Mouse (Mus musculus): ENCODE data around the gene Lats2. TPM values are rescaled to one million over a fixed set of nuclear protein-coding genes. Genes with fewer than 3 reads are reported as not detected.
"Not testable (repeated sequence)": the region's sequence is repeated elsewhere in the genome, so short reads cannot be mapped to it uniquely, and the experiment has no call there.

Lats2 gene
- polyA plus RNA-seq, 1 experiment from 2014 or later: 20.3 TPM

- H3K27me3 ChIP-seq: no peaks in the 10 kb centered on the region
- 89% methylated on average over 8 of the region's 8 CpGs for WGBS
- no peak overlapping the region for H3K9ac ChIP-seq
- H3K27ac ChIP-seq: no peak overlapping the region
- no peaks in the 10 kb centered on the region; the same call in 1 of the 2 replicates for H3K4me1 ChIP-seq (replicated peaks)
- no peak overlapping the region for H3K4me3 ChIP-seq
- ATAC-seq (replicated peaks; ENCODE audit: insufficient number of reproducible peaks, insufficient read depth, low FRiP score, low read depth): no peak
- H3K36me3 ChIP-seq: peaks cover 80% of the 10 kb centered on the region
- H3K4me2 ChIP-seq: no peak overlapping the region
- no peaks in the 10 kb centered on the region for H3K9me3 ChIP-seq (replicated peaks)
Measured at GRCm38 (mm10) chr14:57695550-57695949, 62.6 kb downstream of the Lats2 start.

GRCm38 (mm10) chr14:57694246-57694645 lies 63.9 kb downstream of the Lats2 start:
- no peaks in the 10 kb centered on the region for H3K27me3 ChIP-seq
- H3K4me3 ChIP-seq: no peak overlapping the region
- no peaks in the 10 kb centered on the region; the same call in 1 of the 2 replicates for H3K4me1 ChIP-seq (replicated peaks)
- no peak for ATAC-seq (replicated peaks; ENCODE audit: insufficient number of reproducible peaks, insufficient read depth, low FRiP score, low read depth)
- H3K9ac ChIP-seq: no peak overlapping the region
- no peak overlapping the region for H3K4me2 ChIP-seq
- peaks cover 77% of the 10 kb centered on the region for H3K36me3 ChIP-seq
- H3K9me3 ChIP-seq (replicated peaks): no peaks in the 10 kb centered on the region
- WGBS: 87% methylated on average over 16 of the region's 16 CpGs
- no peak overlapping the region for H3K27ac ChIP-seq

- WGBS: 79% methylated on average over 17 of the region's 17 CpGs
- no peaks in the 10 kb centered on the region for H3K27me3 ChIP-seq
Measured at GRCm38 (mm10) chr14:57692517-57693130, 65.6 kb downstream of the Lats2 start.

DNA sequence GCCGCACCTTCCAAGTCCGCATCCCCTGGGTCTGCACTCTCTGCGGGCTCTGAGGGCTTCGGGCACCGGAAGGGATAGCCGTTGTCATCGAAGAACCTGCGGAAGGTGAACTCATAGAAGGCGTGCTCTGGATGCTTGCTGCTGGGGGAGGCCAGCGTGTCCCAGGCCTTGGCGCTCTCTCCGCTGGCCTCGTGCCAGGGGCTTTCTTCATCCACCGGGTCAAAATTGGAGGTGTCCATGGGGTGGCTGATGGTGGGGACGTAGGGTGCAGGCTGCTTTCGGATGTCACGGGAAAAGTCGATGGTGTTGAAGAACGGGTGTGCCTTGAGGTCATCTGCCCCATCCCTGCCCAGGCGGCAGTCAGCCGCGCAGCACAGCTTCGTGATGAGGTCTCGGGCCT lies 66.9 kb downstream of the Lats2 start:
- Histone ChIP-seq H3K36me3 (peaks cover 64% of the 10 kb centered on the region), H3K4me1 (replicated peaks) (no peaks in the 10 kb centered on the region; the same call in 1 of the 2 replicates), H3K9ac (no peak overlapping the region), H3K9me3 (replicated peaks) (no peaks in the 10 kb centered on the region), H3K27me3 (no peaks in the 10 kb centered on the region), H3K4me3 (no peak overlapping the region), H3K27ac (no peak overlapping the region), H3K4me2 (no peak overlapping the region)
- 0 out of 2 replicates have a peak, but pooled peaks have one; percentile 39 for ATAC-seq (replicated peaks; ENCODE audit: insufficient number of reproducible peaks, insufficient read depth, low FRiP score, low read depth)
- WGBS: 89% methylated on average over 24 of the region's 24 CpGs

More at GRCm38 (mm10) chr14:57692517-57693130, 65.6 kb downstream of the Lats2 start:
- Histone ChIP-seq H3K9me3 (replicated peaks) (no peaks in the 10 kb centered on the region), H3K9ac (no peak overlapping the region), H3K4me1 (replicated peaks) (no peaks in the 10 kb centered on the region; the same call in 1 of the 2 replicates), H3K36me3 (peaks cover 76% of the 10 kb centered on the region), H3K27ac (no peak overlapping the region), H3K4me2 (no peak overlapping the region), H3K4me3 (no peak overlapping the region)
- ATAC-seq (replicated peaks; ENCODE audit: insufficient number of reproducible peaks, insufficient read depth, low FRiP score, low read depth): no peak

GRCm38 (mm10) chr14:57690681-57691080 lies 67.5 kb downstream of the Lats2 start:
- Histone ChIP-seq H3K9me3 (replicated peaks) (no peaks in the 10 kb centered on the region), H3K36me3 (peaks cover 58% of the 10 kb centered on the region), H3K4me1 (replicated peaks) (no peaks in the 10 kb centered on the region; the same call in 1 of the 2 replicates), H3K27ac (no peak overlapping the region), H3K9ac (no peak overlapping the region), H3K4me3 (no peak overlapping the region), H3K4me2 (no peak overlapping the region), H3K27me3 (no peaks in the 10 kb centered on the region)
- 76% methylated on average over 8 of the region's 8 CpGs for WGBS
- no peak for ATAC-seq (replicated peaks; ENCODE audit: insufficient number of reproducible peaks, insufficient read depth, low FRiP score, low read depth)

DNA sequence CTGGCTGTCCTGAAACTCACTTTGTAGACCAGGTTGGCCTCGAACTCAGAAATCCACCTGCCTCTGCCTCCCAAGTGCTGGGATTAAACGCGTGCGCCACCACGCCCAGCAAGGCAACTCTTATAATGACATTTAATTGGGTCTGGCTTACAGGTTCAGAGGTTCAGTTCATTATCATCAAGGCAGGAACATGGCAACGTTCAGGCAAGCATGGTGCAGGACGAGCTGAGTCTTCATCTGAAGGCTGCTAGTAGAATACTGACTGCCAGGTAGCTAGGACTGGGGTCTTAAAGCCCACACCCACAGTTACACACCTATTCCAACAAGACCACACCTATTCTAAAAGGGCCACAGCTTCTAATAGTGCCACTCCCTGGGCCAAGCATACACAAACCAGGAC lies 70.1 kb downstream of the Lats2 start:
- 92% methylated on average over 7 of the region's 7 CpGs for WGBS
- H3K4me3 ChIP-seq; H3K4me1 ChIP-seq (replicated peaks); H3K27ac ChIP-seq; H3K4me2 ChIP-seq; H3K27me3 ChIP-seq; ATAC-seq (replicated peaks; ENCODE audit: insufficient number of reproducible peaks, insufficient read depth, low FRiP score, low read depth); H3K9ac ChIP-seq; H3K9me3 ChIP-seq (replicated peaks): not testable (repeated sequence)
- H3K36me3 ChIP-seq: peaks cover 36% of the 10 kb centered on the region

DNA sequence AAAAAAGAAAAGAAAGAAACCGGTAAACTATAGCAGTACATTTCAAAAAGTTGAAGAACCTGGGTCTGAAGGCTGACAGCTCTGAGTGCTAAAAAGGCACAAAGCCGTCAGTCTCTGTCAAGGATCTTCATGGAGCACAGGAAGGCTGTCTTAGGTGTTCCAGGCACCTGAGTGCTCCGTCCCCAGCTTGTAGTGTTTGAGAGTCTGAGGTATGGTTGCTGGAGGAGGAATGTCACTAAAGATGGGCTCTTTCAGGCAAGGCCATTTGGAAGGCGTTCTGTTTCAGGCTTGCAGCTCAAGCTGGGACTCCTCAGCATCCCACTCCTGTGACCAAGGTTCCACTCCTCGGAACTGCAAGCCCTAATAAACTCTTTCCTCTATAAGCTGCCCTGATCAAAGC lies 70.7 kb downstream of the Lats2 start:
- Histone ChIP-seq H3K27me3 (no peaks in the 10 kb centered on the region), H3K4me2 (no peak overlapping the region), H3K9me3 (replicated peaks) (no peaks in the 10 kb centered on the region), H3K9ac (no peak overlapping the region), H3K4me1 (replicated peaks) (no peaks in the 10 kb centered on the region; the same call in 1 of the 2 replicates), H3K27ac (no peak overlapping the region), H3K4me3 (no peak overlapping the region), H3K36me3 (peaks cover 36% of the 10 kb centered on the region)
- no peak for ATAC-seq (replicated peaks; ENCODE audit: insufficient number of reproducible peaks, insufficient read depth, low FRiP score, low read depth)
- 79% methylated on average over 5 of the region's 5 CpGs for WGBS

GRCm38 (mm10) chr14:57686647-57687046 lies 71.5 kb downstream of the Lats2 start:
- no peaks in the 10 kb centered on the region for H3K9me3 ChIP-seq (replicated peaks)
- H3K27ac ChIP-seq: no peak overlapping the region
- H3K4me3 ChIP-seq: no peak overlapping the region
- no peak overlapping the region for H3K9ac ChIP-seq
- 85% methylated on average over 6 of the region's 6 CpGs for WGBS
- H3K4me2 ChIP-seq: no peak overlapping the region
- peaks cover 30% of the 10 kb centered on the region for H3K36me3 ChIP-seq
- H3K27me3 ChIP-seq: no peaks in the 10 kb centered on the region
- ATAC-seq (replicated peaks; ENCODE audit: insufficient number of reproducible peaks, insufficient read depth, low FRiP score, low read depth): no peak
- no peaks in the 10 kb centered on the region; the same call in 1 of the 2 replicates for H3K4me1 ChIP-seq (replicated peaks)

- H3K9me3 ChIP-seq (replicated peaks): no peaks in the 10 kb centered on the region
- WGBS: 8% methylated on average over 1 of the region's 1 CpGs
- H3K4me1 ChIP-seq (replicated peaks): no peaks in the 10 kb centered on the region
- H3K27me3 ChIP-seq: no peaks in the 10 kb centered on the region
- H3K36me3 ChIP-seq: peaks cover 11% of the 10 kb centered on the region; the same call in 1 of the 2 replicates
- no peak for ATAC-seq (replicated peaks; ENCODE audit: insufficient number of reproducible peaks, insufficient read depth, low FRiP score, low read depth)
- no peak overlapping the region for H3K4me2 ChIP-seq
- no peak overlapping the region for H3K9ac ChIP-seq
- no peak overlapping the region for H3K4me3 ChIP-seq
- no peak overlapping the region for H3K27ac ChIP-seq
Measured at GRCm38 (mm10) chr14:57684579-57684978, 73.6 kb downstream of the Lats2 start.

DNA sequence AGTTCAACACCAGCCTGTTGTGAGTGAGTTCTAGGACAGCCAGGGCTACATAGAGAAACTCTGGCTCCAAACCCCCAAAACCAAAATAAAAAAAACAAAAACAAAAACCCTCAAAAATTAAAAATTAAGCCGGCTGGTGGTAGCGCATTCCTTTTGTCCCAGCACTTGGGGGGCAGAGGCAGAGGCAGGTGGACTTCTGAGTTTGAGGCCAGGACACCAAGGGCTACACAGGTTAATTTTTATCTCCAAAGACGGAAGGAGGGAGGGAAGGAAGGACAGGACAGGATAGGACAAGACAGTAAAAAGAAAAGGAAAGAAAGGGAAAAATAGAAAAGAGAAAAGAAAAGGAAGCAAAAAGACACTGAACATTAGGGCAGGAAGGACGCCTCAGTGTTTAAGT lies 75.4 kb downstream of the Lats2 start:
- Histone ChIP-seq H3K27ac (no peak overlapping the region), H3K4me3 (no peak overlapping the region), H3K9me3 (replicated peaks) (no peaks in the 10 kb centered on the region), H3K4me1 (replicated peaks) (no peaks in the 10 kb centered on the region), H3K4me2 (no peak overlapping the region), H3K9ac (no peak overlapping the region), H3K36me3 (no peaks in the 10 kb centered on the region; the same call in 1 of the 2 replicates), H3K27me3 (no peaks in the 10 kb centered on the region)
- no peak for ATAC-seq (replicated peaks; ENCODE audit: insufficient number of reproducible peaks, insufficient read depth, low FRiP score, low read depth)
- WGBS: 85% methylated on average over 4 of the region's 4 CpGs

- Histone ChIP-seq H3K4me2 (no peak overlapping the region), H3K36me3 (no peaks in the 10 kb centered on the region), H3K4me1 (replicated peaks) (no peaks in the 10 kb centered on the region), H3K27me3 (no peaks in the 10 kb centered on the region), H3K4me3 (no peak overlapping the region), H3K9ac (no peak overlapping the region), H3K9me3 (replicated peaks) (no peaks in the 10 kb centered on the region), H3K27ac (no peak overlapping the region)
- no peak for ATAC-seq (replicated peaks; ENCODE audit: insufficient number of reproducible peaks, insufficient read depth, low FRiP score, low read depth)
- 36% methylated on average over 5 of the region's 5 CpGs for WGBS
Measured at GRCm38 (mm10) chr14:57679958-57680535, 78.1 kb downstream of the Lats2 start.

DNA sequence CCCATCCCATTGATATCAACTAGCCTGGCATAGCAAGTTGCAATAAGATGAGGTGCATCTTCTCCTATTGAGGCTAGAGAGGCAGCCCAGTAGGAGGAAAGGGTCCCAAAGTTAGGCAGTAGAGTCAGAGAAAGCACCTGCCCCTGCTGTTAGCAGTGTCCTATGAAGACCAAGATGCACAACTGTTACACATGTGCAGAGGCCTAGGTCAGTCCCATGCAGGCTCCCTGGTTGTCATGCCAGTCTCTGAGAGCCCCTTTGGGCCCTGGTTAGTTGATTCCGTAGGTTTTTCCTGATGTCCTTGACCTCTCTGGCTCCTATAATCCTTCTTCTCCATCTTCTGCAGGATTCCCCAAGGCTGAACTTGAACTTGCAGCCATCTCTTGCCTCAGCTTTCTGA lies 78.7 kb downstream of the Lats2 start:
- no peak for ATAC-seq (replicated peaks; ENCODE audit: insufficient number of reproducible peaks, insufficient read depth, low FRiP score, low read depth)
- Histone ChIP-seq H3K36me3 (no peaks in the 10 kb centered on the region), H3K9me3 (replicated peaks) (no peaks in the 10 kb centered on the region), H3K27me3 (no peaks in the 10 kb centered on the region), H3K4me1 (replicated peaks) (no peaks in the 10 kb centered on the region), H3K4me2 (no peak overlapping the region), H3K4me3 (no peak overlapping the region), H3K9ac (no peak overlapping the region), H3K27ac (no peak overlapping the region)
- 8% methylated on average over 1 of the region's 1 CpGs for WGBS
